Mouse (Mus musculus) adrenal gland, adult 8-10 months (tissue): Measurements from ENCODE around the gene Bcas2. TPM values are rescaled to one million over a fixed set of nuclear protein-coding genes. Genes with fewer than 3 reads are reported as not detected.

ENCODE experiments used
- DNase-seq: peaks from one replicate; pipeline ENCODE4 v3.0.0; 2022
- total RNA-seq, 4 experiments: library from RNA; stranded (reverse); gene quantifications; 2 replicates each; pipeline ENCODE4 v1.2.4; 2022

Gene Bcas2
- 10 to 100 TPM; 52.7 to 73.4 (median 60.4) TPM for total RNA-seq

DNA sequence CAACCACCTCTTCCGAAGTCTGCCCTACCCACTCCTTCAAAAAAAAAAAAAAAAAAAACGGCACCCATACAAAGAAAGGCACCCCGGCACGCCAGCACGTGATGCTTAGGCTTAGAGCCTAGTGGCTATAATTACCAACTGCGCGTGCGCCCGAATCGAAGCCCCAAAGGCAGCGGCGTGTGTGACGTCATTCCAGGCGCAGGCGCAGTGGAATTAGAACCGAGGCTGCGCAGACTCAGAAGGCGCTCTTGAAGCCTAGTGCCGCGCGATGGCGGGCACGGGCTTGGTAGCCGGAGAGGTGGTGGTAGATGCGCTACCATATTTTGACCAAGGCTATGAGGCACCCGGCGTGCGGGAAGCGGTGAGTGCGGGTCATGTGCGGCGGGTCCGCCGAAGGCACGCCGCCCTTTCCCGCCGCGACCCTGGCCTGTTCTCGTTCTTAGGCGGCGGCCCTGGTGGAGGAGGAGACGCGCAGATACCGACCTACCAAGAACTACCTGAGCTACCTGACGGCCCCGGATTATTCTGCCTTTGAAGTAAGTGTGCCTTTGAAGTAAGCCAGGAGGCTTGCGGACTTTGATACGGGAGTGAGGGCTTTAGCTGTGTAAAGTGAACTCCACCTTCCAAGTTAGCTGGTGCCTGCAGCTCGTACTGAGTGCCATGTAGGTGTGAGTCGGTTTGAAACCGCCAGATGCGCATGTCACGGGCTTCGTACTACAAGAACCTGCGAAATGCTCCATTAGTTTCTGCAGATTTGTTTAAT is at the start of gene Bcas2:
Gene Bcas2 (plus strand): TSS at position 151 of the 763 bp plus-strand sequence.
- DNase-seq: peak; percentile 96

DNA sequence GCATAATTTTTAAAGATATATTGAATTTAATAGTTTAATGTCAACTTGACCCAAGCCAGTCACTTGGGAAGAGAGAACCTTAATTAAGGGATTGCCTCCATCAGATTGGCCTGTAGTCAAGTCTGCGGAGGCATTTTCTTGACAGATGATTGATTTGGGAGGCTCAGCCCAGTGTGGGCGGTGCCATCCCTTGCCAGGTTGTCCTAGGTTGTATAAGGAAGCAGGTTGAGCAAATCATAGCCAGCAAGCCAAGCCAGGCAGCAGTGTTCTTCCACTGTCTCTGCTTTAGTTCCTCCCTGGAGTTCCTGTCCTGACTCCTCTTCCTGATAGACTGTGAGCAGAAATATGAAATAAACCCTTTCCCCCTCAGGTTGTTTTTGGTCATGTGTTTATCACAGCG is 47.8 kb upstream of the Bcas2 start:
- no peak for DNase-seq

DNA sequence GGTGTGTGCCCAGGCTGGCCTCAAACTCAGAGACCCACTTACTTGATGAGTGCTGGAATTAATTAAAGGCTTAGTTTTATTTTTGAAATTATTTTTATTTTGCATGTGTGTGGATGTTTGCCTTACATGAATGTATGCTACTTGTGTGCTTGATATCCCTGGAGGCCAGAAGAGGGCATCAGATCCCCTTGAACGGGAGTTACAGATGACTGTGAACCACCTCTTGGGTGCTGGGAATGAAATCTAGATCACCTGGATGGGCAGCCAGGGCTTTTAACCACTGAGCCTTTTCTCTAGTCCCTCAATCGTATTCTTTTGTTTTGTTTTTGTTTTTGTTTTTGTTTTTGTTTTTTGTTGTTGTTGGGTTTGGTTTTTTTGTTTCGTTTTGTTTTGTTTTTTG is 45.3 kb upstream of the Bcas2 start:
- DNase-seq: no peak

DNA sequence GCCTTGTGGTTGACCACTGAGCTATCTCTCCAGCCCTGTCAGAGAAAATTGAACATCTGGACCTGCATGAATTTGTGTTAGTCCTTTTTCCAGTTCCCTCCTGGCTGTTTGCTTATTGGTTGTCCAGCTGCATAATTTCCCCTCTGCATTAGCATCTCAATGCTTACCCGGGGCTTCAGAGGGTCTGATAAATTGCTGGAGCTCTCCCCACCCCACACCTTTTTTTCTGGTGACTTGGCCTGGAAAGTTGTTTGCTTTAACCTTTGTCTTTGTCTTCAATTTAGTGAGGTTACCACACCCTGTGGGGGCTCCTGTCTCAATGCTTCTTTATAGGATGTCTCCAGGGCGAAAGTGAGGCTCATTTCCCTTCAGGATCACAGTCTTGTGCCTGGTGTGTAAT is 44.3 kb upstream of the Bcas2 start:
- no peak for DNase-seq

DNA sequence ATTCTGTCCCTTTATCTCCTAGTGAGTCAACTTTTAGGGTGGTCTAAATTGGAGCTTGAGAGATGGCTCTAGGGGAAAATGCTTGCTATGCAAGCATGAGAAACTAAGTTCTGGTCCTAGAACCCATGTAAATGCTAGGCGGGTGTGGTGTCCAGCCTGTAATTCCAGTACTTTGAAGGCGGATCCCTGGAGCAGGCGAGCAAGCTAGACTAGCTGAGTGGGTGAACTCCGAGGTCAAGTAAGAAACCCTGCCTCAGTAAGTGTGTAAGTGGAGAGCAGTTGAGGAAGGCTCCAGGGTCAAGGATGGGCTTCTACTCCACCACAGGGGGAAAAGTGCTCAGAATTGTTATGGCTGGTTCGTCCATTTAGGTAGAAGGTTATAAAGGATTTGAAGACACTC is 43.7 kb upstream of the Bcas2 start:
- DNase-seq: no peak

DNA sequence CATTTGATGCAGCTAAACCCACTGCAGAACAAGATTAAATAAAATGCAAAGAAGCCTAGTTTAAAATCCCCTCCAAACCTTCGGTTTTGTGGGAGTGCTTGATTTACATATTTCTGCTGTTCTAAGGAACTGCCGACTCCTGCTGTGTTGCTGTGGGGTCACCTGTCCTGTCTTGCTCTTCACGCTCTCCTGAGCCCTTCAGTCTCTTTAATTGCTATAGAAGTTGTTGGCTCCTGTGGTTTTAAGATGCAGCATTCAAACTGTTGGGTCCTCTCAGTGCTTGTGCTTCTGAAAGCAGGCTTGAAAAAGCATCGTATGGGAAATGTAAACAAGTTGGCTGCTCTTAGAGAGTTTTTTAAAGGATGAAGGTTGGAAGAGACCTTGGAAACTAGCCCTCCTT is 43.2 kb upstream of the Bcas2 start:
- no peak for DNase-seq

DNA sequence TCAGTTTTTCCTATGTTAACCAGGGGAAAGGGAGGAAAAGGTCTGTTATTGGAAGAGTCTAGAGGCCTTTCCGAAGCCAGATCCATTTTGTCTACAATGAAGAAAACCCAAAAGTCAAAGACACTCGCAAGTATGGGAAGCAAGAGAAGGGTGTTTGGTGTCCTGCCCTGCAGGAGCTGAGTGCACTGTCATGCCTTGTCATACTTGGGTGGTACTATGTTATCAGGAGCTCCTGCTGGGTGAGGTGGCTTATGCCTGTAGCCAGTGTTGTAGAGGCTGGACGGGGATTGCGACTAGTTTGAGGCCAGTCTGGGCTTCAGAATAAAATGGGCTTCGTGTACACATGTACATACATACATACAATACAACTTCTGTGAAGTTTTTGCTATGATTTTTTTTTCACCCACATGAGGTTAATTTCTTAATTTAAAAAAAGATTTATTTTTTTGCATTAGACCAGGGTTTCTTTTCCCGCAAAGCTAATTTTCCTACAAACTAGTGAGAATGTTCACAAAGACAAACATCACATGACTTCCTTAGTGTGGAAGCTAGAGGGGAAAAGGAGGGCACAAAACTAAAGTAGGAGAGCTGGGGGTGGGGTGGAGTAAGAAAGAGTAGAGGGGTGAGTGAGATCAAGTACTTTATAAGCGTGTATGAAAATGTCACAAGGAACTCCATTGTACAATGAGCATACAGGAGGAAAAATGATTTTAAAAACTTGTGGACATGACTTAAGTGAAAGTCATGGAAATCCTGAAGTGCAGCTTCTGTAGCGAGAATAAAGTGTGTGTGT is 41.9 kb upstream of the Bcas2 start:
- DNase-seq: no peak

DNA sequence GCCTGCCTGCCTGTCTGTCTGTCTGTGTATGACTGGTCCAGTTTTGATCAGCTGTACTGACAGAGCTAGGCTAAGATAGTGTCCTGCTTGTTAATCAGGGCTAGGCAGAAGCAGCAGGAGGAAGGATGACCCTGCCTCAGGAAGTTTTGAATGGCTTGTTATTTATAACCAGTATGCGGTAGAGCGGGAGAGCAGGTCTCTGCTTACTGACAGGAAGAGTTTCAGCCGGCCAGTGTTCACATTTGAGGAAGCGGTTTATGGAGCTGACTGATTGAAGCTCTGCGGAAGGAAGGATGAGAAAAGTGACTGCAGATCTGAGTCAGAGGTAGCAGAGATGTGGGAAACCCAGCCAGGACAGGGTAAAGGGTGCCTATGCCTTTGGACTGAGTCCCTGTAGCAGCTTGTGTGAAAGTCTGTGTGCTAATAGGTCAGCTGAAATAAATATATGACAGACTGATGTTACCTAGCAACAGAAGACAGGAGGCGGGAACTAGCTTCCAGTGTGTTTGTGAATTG is 41.2 kb upstream of the Bcas2 start:
- DNase-seq: peak; percentile 19

DNA sequence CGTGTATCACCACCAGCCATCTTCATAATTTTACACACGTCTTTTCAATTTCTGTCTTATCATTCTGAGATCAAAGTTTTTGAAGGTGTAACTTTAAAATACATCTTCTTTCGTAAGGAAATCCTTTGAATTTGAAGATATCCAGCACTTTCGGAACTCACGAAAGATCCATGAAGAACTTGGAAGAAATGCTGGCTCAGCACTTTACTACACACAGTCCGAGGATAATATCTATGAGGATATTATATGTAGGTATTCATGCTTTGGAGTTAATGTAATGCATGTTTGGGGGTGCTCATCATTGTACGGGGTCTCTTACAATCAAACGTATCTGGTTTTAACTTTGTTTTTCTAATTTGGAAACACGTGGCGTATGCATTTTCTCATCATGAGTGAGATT is 38.4 kb upstream of the Bcas2 start:
- DNase-seq: no peak

DNA sequence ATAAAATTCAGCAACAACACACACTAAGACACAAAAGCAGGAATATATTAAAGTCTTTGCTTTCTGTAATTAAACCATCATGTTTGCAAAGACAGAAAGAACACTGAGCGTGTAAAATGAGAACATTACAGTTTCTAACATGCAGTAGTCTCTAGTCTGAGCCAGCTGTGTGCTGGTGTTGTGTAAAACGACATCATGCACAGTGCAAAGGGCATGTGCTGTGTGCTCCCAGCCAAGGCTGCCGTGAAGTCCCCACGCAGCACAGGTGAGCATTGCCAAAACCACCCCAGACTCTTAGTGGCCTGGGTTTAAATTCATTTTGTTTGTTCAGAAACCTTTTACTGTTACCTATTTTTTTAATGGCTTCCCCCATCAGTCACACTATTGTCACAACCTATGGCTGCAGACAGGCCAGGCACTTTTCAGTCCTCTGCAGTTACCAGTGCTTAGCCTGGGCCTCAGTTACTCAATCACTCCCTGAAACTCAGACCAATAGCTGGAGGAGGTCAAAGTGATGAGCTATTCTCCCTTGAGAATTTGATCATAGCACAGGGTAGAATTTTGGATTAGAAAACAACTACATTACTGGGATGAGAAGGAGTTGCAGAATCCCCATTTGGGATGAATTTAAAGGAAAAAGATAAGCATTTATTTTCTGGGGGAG is 34.9 kb upstream of the Bcas2 start:
- DNase-seq: no peak

DNA sequence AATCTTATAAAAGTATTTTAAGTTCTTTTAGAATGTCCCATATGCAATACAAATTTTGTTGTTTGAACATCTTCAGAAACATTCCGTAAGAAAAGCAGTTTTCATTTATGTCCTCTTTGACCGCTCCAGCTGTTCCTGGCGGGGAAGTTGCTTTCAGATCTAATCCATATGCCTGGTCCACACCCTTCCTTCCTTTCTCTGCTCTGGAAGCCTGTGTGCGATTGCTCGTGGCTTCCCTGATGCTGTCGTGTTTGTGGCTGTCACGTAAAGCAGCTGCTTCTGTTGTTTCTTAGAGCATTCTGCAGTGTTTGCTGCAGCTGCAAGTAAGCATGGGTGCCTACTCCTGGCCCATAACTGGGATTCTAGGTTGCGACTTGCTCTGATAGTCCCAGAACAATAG is 32.4 kb upstream of the Bcas2 start:
- DNase-seq: no peak

DNA sequence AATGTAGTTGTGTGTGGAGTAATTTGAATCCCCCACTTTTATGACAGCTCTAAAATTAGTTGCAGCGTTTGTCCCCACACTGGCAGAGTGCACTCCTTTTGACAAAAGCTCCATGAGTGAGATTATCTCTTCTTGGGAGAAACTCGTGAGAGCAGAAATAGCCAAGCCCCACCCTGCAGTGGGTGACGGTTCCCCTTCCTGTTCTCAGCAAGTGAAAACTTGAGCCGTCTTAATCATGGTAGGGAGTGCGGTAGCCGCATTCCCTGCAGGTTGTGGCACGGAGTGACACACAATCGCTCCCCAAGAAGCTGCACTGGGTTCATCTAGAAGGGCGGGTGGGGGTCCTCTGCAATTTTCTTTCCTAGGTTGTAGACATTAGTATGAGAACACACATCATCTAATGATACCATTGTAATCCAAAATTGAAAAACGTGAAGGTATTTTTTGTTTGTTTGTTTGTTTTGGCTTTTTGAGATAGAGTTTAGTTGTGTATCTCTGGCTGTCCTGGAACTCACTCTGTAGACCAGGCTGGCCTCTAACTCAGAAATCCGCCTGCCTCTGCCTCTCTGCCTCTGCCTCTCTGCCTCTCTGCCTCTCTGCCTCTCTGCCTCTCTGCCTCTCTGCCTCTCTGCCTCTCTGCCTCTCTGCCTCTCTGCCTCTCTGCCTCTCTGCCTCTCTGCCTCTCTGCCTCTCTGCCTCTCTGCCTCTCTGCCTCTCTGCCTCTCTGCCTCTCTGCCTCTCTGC is 31.2 kb upstream of the Bcas2 start:
- DNase-seq: peak; percentile 5

DNA sequence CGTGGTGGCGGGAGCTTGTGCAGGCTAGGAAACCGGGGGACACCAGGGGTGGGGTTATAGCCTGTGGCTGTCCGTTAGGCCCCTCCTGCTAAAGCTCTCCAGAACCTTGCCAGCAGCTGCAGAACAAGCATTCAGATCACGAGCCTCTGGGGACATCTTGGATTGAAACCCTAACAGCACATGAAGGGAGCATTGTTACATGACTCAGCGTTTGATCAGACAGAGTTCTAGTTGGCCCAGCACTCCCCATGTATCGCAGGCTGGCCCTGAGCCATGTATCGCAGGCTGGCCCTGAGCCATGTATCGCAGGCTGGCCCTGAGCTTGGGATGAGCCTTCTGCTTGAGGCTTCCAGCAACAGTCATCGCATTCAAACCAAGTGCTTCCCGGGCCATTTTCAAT is 30.2 kb upstream of the Bcas2 start:
- peak; percentile 14 for DNase-seq

DNA sequence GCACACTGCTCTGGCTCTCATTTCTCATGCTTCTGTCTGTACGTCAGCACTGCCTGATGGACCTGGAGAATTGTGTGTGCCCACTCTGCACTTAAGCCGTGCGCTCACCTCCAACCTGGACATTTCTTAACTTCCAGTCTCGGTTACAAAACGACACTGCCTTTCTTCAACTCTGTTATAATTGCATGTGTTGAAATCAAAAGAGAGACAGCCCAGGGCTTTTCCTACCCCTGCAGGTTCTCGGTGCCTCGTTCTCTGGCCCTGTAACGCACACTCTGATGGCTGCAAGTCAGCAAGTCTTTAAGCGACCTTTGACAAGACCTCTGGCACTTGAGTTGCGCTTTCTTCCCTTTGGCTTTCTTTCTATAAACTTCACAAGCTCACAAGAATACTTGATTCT is 29.1 kb upstream of the Bcas2 start:
- no peak for DNase-seq

DNA sequence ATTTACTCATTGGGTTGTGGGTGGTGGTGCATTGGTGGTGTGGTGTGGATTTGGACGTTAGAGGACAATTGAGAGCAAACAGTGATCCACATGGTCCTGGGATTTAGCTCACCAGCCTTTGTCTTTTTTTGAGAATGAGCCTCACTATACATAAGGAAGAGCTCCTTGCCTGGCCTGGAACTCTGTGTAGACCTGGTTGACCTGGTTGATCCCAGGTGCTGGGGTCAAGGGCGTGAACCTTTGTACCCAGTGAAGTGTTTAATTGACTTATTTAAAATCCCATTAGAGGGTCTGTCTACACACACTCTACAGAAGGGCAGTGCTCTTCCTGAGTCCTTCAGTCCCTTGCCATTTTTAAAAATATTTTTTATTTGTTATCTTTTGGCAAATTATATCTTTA is 26.1 kb upstream of the Bcas2 start:
- no peak for DNase-seq

DNA sequence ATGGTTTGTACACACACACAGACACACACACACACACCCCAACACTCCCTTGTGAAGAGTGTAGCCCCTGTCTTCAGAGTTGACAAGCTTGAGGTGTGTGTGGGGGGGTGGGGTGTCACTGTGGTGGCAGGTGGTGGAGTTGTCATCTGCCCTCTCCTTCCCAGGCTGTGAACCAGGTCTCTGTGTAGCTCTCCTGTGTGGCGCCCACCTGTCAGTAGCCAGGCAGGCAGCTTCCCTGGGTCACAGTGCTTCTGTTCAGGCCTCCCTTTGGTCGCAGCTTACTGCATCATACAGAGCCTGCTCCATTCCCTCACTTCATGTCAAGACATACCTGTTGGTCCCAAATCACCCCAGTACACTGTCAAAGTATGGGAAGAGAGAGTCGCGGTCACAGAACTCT is 25.7 kb upstream of the Bcas2 start:
- DNase-seq: no peak

DNA sequence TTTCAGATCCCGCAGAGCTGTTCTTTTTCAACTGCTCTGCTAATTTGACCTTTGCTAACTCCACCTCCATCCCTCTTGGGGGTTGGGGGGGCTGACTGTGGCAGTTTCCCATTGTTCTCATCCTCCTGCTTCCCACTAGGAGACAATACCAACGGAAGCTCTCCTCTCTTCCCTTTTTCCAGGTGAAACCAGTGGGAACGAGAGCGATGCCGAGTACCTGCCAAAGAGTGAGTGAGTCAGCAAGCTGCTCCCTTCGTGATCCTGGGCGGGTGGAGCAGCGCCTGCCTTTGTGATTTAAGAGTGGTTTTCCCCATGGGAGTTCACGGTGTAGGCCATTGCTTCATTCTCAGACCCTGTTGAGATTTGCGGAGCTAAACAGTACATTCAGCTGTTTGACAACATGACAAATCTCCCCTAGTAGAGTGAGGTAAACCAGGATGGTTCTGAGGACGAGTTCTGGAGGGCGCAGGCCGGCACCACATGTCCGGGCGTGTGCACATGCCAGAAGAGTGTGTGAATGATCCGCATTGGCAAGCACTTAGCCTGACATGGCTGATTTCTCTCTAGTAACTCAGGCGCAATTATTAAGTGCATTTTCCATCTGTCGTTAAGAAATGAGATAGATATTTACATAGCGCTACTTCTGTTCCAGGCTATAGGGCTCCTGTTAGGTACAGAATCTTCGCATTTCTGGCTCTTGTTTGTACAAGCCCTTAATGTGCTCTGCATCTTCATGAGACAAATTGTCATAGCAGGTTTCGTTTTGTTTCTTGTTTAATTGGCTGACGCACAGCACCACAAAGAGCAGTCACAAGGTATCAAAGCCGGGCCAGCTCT is 24.9 kb upstream of the Bcas2 start:
- no peak for DNase-seq

DNA sequence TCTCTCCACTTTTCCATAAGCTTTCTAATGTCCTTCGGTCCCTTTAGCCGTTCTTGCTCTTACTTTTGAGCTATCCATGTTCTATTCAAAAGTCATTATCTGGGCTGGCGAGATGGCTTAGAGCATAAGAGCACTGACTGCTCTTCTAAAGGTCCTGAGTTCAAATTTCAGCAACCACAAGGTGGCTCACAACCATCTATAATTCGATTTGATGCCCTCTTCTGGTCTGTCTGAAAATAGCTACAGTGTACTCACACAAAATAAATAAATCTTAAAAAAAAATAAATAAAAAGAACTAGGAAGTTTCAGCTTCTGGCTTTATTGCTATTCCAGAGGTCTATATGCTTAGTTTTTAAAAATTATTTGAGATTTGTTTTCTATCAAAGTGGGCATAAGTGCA is 23.7 kb upstream of the Bcas2 start:
- DNase-seq: no peak

DNA sequence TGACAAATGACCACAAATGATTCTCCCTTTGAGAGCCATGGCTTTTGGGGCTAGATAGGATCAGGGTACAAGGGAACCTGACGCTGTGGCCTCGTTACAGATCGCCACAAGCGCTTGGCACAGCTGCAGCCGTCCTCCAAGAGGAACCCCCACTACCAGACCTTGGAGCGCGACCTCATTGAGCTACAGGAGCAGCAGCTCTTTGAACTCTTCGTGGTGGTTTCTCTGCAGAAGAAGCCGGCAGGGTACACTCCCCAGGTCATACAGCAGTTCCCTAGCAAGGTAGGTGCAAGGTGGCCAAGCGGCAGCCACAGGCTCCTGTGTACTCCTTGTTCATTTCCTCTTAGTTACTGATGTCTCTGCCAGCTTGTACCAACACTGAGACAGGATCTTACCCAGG is 22.5 kb upstream of the Bcas2 start:
- no peak for DNase-seq

DNA sequence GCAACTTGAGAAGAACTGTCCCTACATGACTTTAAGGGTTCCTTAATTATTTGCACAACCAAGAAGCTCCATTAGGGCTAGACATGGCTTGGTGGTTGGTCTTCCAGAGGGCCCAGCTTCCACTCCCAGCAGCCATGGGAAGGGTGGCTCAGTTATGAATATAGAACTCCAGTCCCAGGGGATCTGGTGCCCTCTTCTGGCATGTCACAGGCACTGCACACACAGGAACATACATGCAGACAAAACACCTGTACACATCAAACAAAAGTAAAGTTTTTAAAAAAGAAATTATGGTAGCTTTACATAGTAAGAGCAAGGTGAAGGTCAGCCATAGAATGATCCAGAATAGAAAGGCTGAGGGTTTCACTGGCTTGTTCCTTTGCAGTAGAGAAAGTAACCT is 17.7 kb upstream of the Bcas2 start:
- DNase-seq: no peak

DNA sequence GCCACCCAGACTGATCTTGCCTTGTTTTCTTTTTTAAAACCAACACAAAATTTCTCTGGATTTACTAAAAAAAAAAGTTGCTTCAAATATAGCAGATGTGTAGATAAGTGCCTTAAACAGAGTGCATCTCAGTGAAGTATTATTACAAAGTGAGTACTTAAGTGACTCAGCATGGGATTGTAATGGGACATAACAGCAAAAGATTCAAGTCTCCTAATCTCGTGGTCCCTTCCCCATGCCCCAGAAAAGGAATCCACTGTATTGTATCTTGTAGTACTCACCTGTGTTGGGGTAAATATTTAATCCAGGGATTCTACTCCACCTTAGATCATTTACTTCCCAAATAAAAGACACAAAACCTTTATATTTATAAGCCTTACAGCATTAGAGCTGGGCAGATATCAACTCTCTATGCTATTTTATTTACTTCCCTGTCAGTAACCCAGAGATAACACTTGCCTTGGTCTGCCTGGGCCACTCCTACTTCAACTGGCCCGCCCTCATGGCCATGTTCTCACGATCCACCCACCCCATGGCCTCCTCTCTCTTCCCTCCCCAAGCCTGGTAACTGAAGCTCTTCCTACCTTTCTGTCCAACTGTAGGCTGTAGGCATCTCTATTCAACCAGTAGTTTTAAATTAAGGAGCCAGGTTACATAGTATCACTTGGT is 12.1 kb upstream of the Bcas2 start:
- DNase-seq: no peak
